Mouse (Mus musculus) forebrain, embryonic 11.5 days (tissue): ENCODE data around the gene Hspa8. TPM values are rescaled to one million over a fixed set of nuclear protein-coding genes. Genes with fewer than 3 reads are reported as not detected.
"Not testable (repeated sequence)": the region's sequence is repeated elsewhere in the genome, so short reads cannot be mapped to it uniquely, and the experiment has no call there.

Source experiments
- ATAC-seq: fragments of 200-750 bp; cut with Nextera tagmentation; replicated peaks from 2 replicates; pipeline ENCODE4 v1.8.0; 2017; ENCODE audit warnings: moderate TSS enrichment; ENCODE audit not compliant: low FRiP score
- DNase-seq: peaks from one replicate; pipeline ENCODE4 v3.0.0-alpha.2; 2017; ENCODE audit warnings: low spot score
- H3K27ac ChIP-seq: fragments of 300-500 bp; sonication (generic); 2 replicates; pipeline ENCODE4 v1.5.1; 2014; ENCODE audit warnings: low read depth, low read length
- H3K27me3 ChIP-seq: fragments of 300-500 bp; sonication (generic); 2 replicates; pipeline ENCODE4 v1.6.1; 2014; ENCODE audit warnings: mild to moderate bottlenecking, low read length, mixed read lengths; ENCODE audit not compliant: control insufficient read depth, insufficient read depth
- H3K36me3 ChIP-seq: fragments of 300-500 bp; sonication (generic); 2 replicates; pipeline ENCODE4 v1.6.1; 2014; ENCODE audit warnings: mild to moderate bottlenecking, low read length, moderate library complexity, mixed read lengths; ENCODE audit not compliant: control insufficient read depth, insufficient read depth
- H3K4me1 ChIP-seq: fragments of 300-500 bp; sonication (generic); replicated peaks from 2 replicates; pipeline ENCODE4 v1.6.1; 2014; ENCODE audit warnings: low read length, mixed read lengths; ENCODE audit not compliant: control insufficient read depth, insufficient read depth
- H3K4me2 ChIP-seq: fragments of 300-500 bp; sonication (generic); 2 replicates; pipeline ENCODE4 v1.6.1; 2014; ENCODE audit warnings: low read depth, mild to moderate bottlenecking, low read length, moderate library complexity, mixed read lengths; ENCODE audit not compliant: severe bottlenecking
- H3K4me3 ChIP-seq: fragments of 300-500 bp; sonication (generic); 2 replicates; pipeline ENCODE4 v1.5.1; 2014; ENCODE audit warnings: low read depth, low read length
- H3K9ac ChIP-seq: fragments of 300-500 bp; sonication (generic); 2 replicates; pipeline ENCODE4 v1.6.1; 2014; ENCODE audit warnings: low read length
- H3K9me3 ChIP-seq: fragments of 300-500 bp; sonication (generic); 2 replicates; pipeline ENCODE4 v1.6.1; 2016; ENCODE audit warnings: low read length, mixed read lengths; ENCODE audit not compliant: control insufficient read depth
- WGBS: fragments of 180-500 bp; shearing (Covaris S2); extraction: QIAGEN DNeasy Blood & Tissue Kit; methylation state at CpG from one replicate; pipeline ENCODE4 v1.1.7; 2014; 5-methylcytosine and 5-hydroxymethylcytosine counted together
- polyA plus RNA-seq: library from polyadenylated mRNA; unstranded; fragments of >200 nt; fragmentation: Nextera tagmentation; extraction: Ambion mirVana; gene quantifications from 2 replicates; pipeline ENCODE4 v1.2.1, GENCODE M21; 2014

Hspa8 gene
- polyA plus RNA-seq, 1 experiment from 2014 or later, result 3,614 TPM

DNA sequence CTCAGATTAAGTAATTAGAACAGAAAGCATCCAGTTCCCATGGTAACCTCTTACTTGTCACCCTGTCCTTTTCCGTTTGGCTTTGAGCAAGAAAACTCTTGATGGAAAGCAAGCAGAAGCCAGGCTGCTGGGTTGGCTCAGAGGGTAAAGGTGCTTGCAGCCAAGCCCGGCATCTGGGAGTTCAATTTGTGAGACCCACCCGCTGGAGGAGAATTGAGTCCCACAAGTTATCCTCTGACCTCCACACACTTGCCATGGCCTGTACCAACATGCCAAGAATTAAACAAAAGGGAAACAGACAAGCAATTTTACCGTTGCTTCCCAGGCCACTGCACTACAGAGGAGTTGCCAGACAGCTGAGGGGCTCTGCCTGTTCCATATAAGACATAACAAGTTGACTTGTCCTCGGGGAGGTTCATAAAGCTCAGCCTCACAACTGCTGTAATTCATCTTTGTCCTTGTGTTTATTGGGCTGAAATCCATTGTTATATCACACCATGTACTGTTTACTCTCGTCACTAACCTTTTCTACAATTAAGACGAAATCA, 34.7 kb upstream of the Hspa8 start:
- H3K36me3 ChIP-seq, result no peaks in the 10 kb centered on the region
- no peak overlapping the region for H3K4me3 ChIP-seq
- ATAC-seq (no peak), DNase-seq (no peak)
- WGBS, result 78% methylated on average over 7 of the region's 7 CpGs
- H3K4me2 ChIP-seq, result no peak overlapping the region
- no peak overlapping the region for H3K9ac ChIP-seq
- H3K9me3 ChIP-seq, result no peaks in the 10 kb centered on the region
- no peak overlapping the region for H3K27ac ChIP-seq
- H3K4me1 ChIP-seq, result no peaks in the 10 kb centered on the region; the same call in 1 of the 2 replicates
- H3K27me3 ChIP-seq, result no peaks in the 10 kb centered on the region

DNA sequence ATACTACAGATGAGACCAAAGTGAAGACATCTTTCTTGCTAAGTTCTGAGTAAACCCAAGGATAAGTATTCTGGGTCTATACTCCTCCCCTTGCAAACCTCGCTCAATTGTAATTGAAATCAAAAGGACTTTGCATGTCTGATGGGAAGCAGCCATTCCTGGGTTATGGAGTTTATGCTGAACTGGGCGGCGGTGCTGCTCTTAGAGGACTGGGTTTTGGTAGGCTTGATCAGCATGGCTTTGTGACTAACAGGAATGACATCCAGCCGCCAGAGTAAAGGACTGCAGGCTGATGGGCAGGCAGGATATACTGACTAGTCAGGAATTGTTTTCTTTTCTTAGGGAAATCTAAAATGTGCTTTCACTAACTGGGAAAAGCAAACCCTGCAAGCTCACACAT, 32.8 kb upstream of the Hspa8 start:
- H3K4me2 ChIP-seq, result no peak overlapping the region
- H3K36me3 ChIP-seq, result no peaks in the 10 kb centered on the region
- DNase-seq (no peak), ATAC-seq (no peak)
- H3K4me1 ChIP-seq, result no peaks in the 10 kb centered on the region; the same call in 1 of the 2 replicates
- H3K27ac ChIP-seq, result no peak overlapping the region
- H3K9me3 ChIP-seq, result no peaks in the 10 kb centered on the region
- no peak overlapping the region for H3K9ac ChIP-seq
- H3K27me3 ChIP-seq, result no peaks in the 10 kb centered on the region
- WGBS, result 88% methylated on average over 4 of the region's 4 CpGs
- H3K4me3 ChIP-seq, result no peak overlapping the region

DNA sequence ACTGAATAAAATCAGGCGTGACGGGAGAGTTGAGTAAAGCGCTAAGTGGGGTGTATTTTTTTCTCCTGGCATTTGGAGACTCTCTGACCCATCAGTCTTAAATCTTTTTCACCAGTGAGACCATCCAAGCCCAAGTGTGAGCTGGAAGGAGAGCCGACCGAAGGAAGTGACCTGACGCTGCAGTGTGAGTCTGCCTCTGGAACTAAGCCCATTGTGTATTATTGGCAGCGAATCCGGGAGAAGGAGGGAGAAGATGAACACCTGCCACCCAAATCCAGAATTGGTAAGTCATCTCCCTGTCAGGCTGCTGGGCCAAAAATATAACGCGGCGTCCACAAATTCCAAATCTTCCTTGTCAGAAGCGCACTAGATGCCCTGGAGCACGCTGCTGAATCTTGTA, 28.5 kb upstream of the Hspa8 start:
- Histone ChIP-seq H3K4me3 (no peak overlapping the region), H3K27ac (no peak overlapping the region), H3K4me2 (no peak overlapping the region), H3K36me3 (no peaks in the 10 kb centered on the region), H3K9ac (no peak overlapping the region), H3K9me3 (no peaks in the 10 kb centered on the region), H3K4me1 (no peaks in the 10 kb centered on the region; the same call in 1 of the 2 replicates), H3K27me3 (no peaks in the 10 kb centered on the region)
- ATAC-seq, result no peak
- 83% methylated on average over 13 of the region's 13 CpGs for WGBS
- no peak for DNase-seq

DNA sequence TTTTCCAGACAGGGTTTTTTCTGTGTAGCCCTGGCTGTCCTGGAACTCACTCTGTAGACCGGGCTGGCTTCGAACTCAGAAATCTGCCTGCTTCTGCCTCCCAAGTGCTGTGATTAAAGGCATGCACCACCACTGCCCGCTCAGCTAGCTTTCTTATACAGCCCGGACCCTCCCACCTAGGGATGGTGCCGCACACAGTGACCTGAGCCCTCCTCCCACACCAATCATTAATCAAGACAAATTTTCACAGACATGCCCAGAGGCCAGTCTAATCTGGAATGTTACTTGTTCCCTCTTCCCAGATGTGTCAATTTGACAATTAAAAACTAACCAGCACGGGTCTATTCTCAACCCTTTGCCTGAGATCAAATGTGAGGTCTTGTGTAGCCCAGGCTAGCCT, 27.6 kb upstream of the Hspa8 start:
- H3K9me3 ChIP-seq, H3K4me1 ChIP-seq, ATAC-seq, H3K27ac ChIP-seq, H3K4me3 ChIP-seq, H3K9ac ChIP-seq, DNase-seq, H3K36me3 ChIP-seq, H3K27me3 ChIP-seq, H3K4me2 ChIP-seq: not testable (repeated sequence)
- 84% methylated on average over 6 of the region's 6 CpGs for WGBS

DNA sequence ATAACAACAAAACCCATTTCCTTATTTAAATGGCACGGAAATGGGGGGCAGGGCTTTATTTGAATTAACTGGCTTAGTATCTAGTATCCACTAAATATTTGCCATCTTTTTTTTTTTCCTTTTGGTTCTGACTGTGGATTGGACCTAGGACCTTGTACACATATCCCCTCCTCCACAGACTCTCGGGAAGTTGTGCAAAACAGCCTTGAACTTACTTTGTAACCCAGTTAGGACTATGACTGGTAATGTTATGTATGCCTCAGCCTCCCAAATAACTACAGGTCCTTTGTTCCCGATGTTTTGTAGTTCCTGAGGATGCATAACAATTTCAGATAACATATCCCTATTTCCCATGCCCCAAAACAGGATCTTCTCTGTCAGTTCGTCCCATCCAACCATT, 26.9 kb upstream of the Hspa8 start:
- no peak for DNase-seq
- WGBS, result 86% methylated on average over 4 of the region's 4 CpGs
- Histone ChIP-seq H3K9me3 (no peaks in the 10 kb centered on the region), H3K36me3 (no peaks in the 10 kb centered on the region), H3K9ac (no peak overlapping the region), H3K4me1 (no peaks in the 10 kb centered on the region; the same call in 1 of the 2 replicates), H3K4me3 (no peak overlapping the region), H3K4me2 (no peak overlapping the region), H3K27ac (no peak overlapping the region), H3K27me3 (no peaks in the 10 kb centered on the region)
- ATAC-seq, result no peak

DNA sequence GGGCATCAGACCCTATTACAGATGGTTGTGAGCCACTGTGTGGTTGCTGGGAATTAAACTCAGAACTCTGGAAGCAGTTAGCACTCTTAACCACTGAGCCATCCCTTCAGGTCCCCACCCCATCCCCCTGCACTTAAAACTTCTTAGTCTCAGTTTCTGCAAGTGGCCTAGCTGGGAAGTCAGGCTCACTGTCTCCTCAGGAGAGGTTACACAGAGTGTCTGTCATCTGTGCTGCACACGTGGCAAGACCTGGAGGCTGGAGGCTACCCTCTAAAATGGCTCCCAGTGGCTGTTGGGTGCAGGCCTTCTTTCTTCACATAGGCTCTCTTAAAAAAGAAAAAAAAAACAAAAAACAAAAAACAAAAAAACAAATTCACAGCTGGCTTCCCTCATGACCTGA, 24.7 kb upstream of the Hspa8 start:
- DNase-seq (no peak), ATAC-seq (no peak)
- H3K9me3 ChIP-seq, result no peaks in the 10 kb centered on the region
- H3K9ac ChIP-seq, result no peak overlapping the region
- H3K27ac ChIP-seq, result no peak overlapping the region
- H3K4me1 ChIP-seq, result no peaks in the 10 kb centered on the region
- no peak overlapping the region for H3K4me2 ChIP-seq
- H3K4me3 ChIP-seq, result no peak overlapping the region
- H3K36me3 ChIP-seq, result no peaks in the 10 kb centered on the region
- no peaks in the 10 kb centered on the region for H3K27me3 ChIP-seq
- WGBS, result 74% methylated on average over 1 of the region's 1 CpGs

DNA sequence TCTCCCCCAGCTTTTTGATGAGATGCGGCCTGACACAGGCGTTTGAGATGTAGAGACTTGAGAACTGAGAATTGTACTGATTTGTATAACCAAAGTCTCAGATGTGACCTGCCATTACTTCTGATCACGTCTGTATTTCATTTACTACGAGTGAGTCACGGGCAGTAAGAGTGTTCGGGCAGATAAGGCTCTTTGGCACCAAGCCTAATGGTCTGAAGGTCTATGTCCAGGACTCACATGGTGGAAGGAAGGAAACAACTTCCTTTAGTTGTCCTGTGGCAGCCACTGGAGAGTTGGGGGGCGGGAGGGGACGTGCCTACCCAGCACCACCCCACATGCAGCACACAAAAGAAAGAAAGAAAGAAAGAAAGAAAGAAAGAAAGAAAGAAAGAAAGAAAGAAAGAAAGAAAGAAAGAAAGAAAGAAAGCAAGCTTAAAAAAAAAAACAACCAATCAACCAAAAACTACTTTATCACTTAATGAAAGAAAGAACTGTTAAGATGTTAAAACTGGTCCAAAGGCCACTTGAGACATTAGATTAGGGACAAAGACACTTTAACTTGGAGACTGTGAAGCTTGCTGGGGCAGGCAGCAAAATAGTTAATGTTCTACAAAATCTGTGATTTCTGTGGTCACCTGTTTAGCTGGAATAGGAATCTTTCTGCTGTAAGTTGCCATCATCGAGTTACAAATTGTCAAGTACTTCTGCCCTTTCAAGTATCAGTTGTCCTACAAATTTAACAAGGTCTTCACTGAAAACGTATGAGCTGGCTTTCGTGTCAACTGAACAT, 24.1 kb upstream of the Hspa8 start:
- Histone ChIP-seq H3K27ac (no peak overlapping the region), H3K36me3 (no peaks in the 10 kb centered on the region), H3K9me3 (no peaks in the 10 kb centered on the region), H3K4me1 (no peaks in the 10 kb centered on the region), H3K27me3 (no peaks in the 10 kb centered on the region), H3K4me3 (no peak overlapping the region), H3K9ac (no peak overlapping the region), H3K4me2 (no peak overlapping the region)
- ATAC-seq (no peak), DNase-seq (no peak)
- 79% methylated on average over 11 of the region's 11 CpGs for WGBS

DNA sequence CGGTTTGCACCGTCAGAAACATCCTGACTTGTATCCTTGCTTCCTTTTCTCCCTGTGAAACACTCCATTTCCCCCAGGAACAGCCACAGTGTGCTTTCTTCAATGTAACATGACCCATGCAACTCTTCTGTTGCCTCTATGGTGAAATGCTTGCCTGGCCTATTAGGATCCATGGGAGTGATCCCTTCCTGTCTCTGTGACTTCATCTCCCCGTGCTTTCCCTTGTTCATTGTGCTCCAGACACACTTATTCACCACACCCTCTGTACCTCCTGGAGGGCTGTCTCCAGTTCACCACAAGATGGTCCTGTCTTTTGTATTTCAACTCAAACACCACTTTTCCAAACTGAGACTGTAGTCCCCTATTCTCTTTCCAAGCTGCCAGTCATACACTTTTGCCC, 20.7 kb upstream of the Hspa8 start:
- no peak overlapping the region for H3K27ac ChIP-seq
- no peaks in the 10 kb centered on the region for H3K9me3 ChIP-seq
- H3K27me3 ChIP-seq, result peaks cover 4% of the 10 kb centered on the region; the same call in 1 of the 2 replicates
- no peak overlapping the region for H3K9ac ChIP-seq
- no peak overlapping the region for H3K4me3 ChIP-seq
- no peaks in the 10 kb centered on the region for H3K36me3 ChIP-seq
- WGBS, result 73% methylated on average over 3 of the region's 3 CpGs
- H3K4me1 ChIP-seq, result peaks cover 6% of the 10 kb centered on the region; the same call in 1 of the 2 replicates
- ATAC-seq, result no peak
- no peak for DNase-seq
- H3K4me2 ChIP-seq, result no peak overlapping the region
